Mouse (Mus musculus) embryonic facial prominence, embryonic 12.5 days (tissue): ENCODE measurements around the gene Serping1. TPM values are rescaled to one million over a fixed set of nuclear protein-coding genes. Genes with fewer than 3 reads are reported as not detected.

Experiments
- ATAC-seq: fragments of 200-750 bp; cut with Nextera tagmentation; 2 replicates; pipeline ENCODE4 v1.8.0; 2017; ENCODE audit not compliant: insufficient number of reproducible peaks, insufficient read depth, low FRiP score, low TSS enrichment
- H3K27ac ChIP-seq: fragments of 300-500 bp; sonication (generic); 2 replicates; pipeline ENCODE4 v1.5.1; 2016; ENCODE audit warnings: mild to moderate bottlenecking
- H3K27me3 ChIP-seq: fragments of 300-500 bp; sonication (generic); 2 replicates; pipeline ENCODE4 v1.6.1; 2016; ENCODE audit warnings: mild to moderate bottlenecking, moderate library complexity
- H3K36me3 ChIP-seq: fragments of 300-500 bp; sonication (generic); 2 replicates; pipeline ENCODE4 v1.6.1; 2016; ENCODE audit warnings: mild to moderate bottlenecking
- H3K4me1 ChIP-seq: fragments of 300-500 bp; sonication (generic); 2 replicates; pipeline ENCODE4 v1.6.1; 2016
- H3K4me2 ChIP-seq: fragments of 300-500 bp; sonication (generic); replicated peaks from 2 replicates; pipeline ENCODE4 v1.6.1; 2016; ENCODE audit warnings: mild to moderate bottlenecking, moderate library complexity
- H3K4me3 ChIP-seq: fragments of 300-500 bp; sonication (generic); 2 replicates; pipeline ENCODE4 v1.5.1; 2016; ENCODE audit warnings: mild to moderate bottlenecking
- H3K9ac ChIP-seq: fragments of 300-500 bp; sonication (generic); 2 replicates; pipeline ENCODE4 v1.6.1; 2016; ENCODE audit warnings: mild to moderate bottlenecking, moderate library complexity
- H3K9me3 ChIP-seq: fragments of 300-500 bp; sonication (generic); 2 replicates; pipeline ENCODE4 v1.6.1; 2016; ENCODE audit warnings: mild to moderate bottlenecking, moderate library complexity
- WGBS: fragments of 180-500 bp; shearing (Covaris S2); methylation state at CpG from one replicate; pipeline ENCODE4 v1.1.7; 2016; 5-methylcytosine and 5-hydroxymethylcytosine counted together
- microRNA counts: library from miRNA; unstranded; fragments of <30 nt; microRNA quantifications from one replicate; lab custom pipeline; 2017
- microRNA-seq: library from miRNA; unstranded; fragments of <30 nt; microRNA quantifications from one replicate; pipeline ENCODE4, GENCODE M21; 2017
- polyA plus RNA-seq: library from polyadenylated mRNA; unstranded; fragments of >200 nt; fragmentation: Nextera tagmentation; extraction: Ambion mirVana; gene quantifications from 2 replicates; pipeline ENCODE4 v1.2.1, GENCODE M21; 2016

Serping1 gene
- polyA plus RNA-seq, 1 experiment from 2014 or later, result 24.7 TPM

DNA sequence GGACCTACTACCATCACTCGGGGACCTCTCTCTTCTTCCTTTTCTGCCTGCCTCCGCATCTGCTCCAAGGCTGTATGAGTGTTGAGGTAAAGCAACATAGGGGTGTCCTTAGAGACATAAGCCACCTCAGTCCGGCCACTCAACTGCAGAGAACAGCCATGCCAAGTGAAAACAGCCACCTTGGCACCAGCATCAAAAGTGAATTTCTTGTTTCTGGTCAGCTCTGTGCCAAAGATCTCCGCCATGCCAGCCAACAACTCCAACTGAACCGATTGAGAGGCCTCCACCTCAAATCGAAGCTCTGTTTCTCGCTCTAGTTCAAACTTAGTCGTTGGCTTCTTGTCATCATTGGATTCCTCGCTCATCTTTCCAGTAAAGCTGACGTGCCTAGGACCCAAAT lies 49.5 kb downstream of the Serping1 start:
- Histone ChIP-seq H3K36me3 (peaks cover 32% of the 10 kb centered on the region), H3K4me1 (peaks cover 12% of the 10 kb centered on the region), H3K4me3 (no peak overlapping the region), H3K4me2 (peak overlapping the region; percentile 93), H3K27ac (no peak overlapping the region), H3K27me3 (no peaks in the 10 kb centered on the region), H3K9ac (no peak overlapping the region), H3K9me3 (no peaks in the 10 kb centered on the region)
- ATAC-seq, result no peak
- WGBS, result 91% methylated on average over 10 of the region's 10 CpGs

DNA sequence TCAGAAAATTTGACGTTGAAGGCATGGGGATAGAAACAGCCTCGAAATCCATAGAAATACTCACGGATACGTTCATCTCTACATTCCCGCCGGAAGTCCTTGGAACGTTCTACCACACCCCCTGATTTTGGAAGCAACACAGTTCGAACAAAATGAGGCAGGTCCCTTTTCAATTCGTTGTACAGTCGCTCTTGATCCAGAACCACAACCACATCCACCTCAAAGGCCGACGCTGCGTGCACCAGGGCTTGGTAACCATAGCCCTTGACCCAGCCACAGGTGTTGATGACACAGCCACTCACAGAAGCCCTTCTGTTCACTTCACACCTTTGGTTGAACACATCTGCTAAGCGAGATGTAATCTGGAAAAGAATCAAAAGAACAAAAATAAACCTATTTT lies 51.4 kb downstream of the Serping1 start:
- Histone ChIP-seq H3K9ac (no peak overlapping the region), H3K27ac (no peak overlapping the region), H3K36me3 (peaks cover 32% of the 10 kb centered on the region), H3K9me3 (no peaks in the 10 kb centered on the region), H3K4me2 (no peak overlapping the region), H3K27me3 (no peaks in the 10 kb centered on the region), H3K4me3 (no peak overlapping the region), H3K4me1 (peaks cover 12% of the 10 kb centered on the region)
- no peak for ATAC-seq
- 94% methylated on average over 14 of the region's 14 CpGs for WGBS

DNA sequence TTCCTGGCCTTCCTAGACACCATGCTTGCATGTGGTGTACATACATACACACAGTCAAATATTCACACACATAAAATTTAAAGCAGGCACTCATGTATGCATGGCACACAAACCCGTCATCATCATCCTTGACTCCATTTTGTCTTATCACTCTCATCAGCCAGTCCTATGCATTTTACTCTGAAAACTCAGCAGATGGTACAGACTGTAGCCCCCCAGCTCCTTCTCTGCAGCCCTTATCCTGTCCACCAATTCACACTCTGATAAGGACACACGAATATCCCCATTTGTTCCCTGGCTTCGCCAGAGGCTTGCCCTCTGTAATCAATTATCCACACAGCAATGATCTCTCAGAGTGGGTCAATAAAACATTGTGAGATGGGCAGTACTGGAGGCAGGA lies 54.1 kb downstream of the Serping1 start:
- no peaks in the 10 kb centered on the region for H3K27me3 ChIP-seq
- H3K4me2 ChIP-seq, result no peak overlapping the region
- H3K4me3 ChIP-seq, result no peak overlapping the region
- WGBS, result 71% methylated on average over 3 of the region's 3 CpGs
- H3K36me3 ChIP-seq, result peaks cover 32% of the 10 kb centered on the region
- no peaks in the 10 kb centered on the region for H3K9me3 ChIP-seq
- no peak overlapping the region for H3K9ac ChIP-seq
- no peak overlapping the region for H3K27ac ChIP-seq
- no peak for ATAC-seq
- H3K4me1 ChIP-seq, result peaks cover 7% of the 10 kb centered on the region

- Histone ChIP-seq H3K4me1 (peaks cover 3% of the 10 kb centered on the region), H3K36me3 (peaks cover 32% of the 10 kb centered on the region), H3K27ac (no peak overlapping the region), H3K27me3 (no peaks in the 10 kb centered on the region), H3K4me3 (no peak overlapping the region), H3K9me3 (no peaks in the 10 kb centered on the region), H3K4me2 (no peak overlapping the region), H3K9ac (no peak overlapping the region)
- 95% methylated on average over 2 of the region's 2 CpGs for WGBS
- no peak for ATAC-seq
Measured at GRCm38 (mm10) chr2:84720718-84721117, 54.5 kb downstream of the Serping1 start.

- Histone ChIP-seq H3K9ac (no peak overlapping the region), H3K27me3 (no peaks in the 10 kb centered on the region), H3K27ac (no peak overlapping the region), H3K4me2 (no peak overlapping the region), H3K4me3 (no peak overlapping the region), H3K9me3 (no peaks in the 10 kb centered on the region), H3K36me3 (peaks cover 10% of the 10 kb centered on the region; the same call in 1 of the 2 replicates), H3K4me1 (peaks cover 10% of the 10 kb centered on the region)
- ATAC-seq, result no peak
- 89% methylated on average over 4 of the region's 4 CpGs for WGBS
Measured at GRCm38 (mm10) chr2:84717357-84717756, 57.9 kb downstream of the Serping1 start.

DNA sequence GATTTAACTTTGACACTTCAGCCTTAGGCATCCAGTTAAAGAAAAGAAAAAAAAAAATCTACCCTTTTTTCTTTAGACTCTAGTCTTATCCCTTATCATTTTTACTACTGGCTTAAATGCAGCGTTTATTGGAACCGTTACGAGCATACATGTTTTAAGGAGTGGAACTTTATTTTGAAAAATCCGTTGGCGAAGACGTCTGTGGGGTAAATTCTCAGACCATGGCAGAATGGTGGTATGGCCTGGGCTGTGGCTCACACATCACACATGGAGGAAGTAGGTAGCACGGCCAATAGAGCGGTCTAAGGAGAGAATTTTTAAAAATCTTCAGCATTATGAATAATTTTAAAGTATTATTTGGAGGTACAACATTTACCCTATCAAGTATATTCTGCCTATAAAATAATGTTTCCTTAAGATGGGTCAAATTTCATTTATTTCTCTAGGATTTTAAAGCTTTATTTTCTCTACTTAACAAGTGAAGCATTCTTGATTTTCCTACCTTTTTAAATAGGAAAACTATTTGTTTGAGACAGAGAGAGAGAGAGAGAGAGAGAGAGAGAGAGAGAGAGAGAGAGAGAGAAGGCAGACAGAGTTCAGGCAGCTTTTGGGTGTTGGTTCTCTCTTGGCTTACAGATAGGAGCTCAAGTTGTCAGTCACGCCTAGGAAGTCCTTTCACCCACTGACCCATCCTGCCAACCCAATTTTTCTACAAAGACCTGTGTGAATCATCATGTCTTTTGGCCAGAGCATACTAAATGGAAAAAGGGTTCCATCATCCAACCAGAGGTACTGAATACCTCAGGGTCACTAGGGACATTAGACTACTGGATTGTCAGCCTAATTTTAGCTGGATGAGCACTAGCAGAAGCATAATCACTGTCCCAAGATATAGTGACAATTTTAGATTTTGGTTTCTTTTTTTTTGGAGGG lies 58.6 kb downstream of the Serping1 start:
- ATAC-seq, result no peak

GRCm38 (mm10) chr2:84715562-84716361 lies 59.5 kb downstream of the Serping1 start:
- peaks cover 10% of the 10 kb centered on the region for H3K4me1 ChIP-seq
- H3K9me3 ChIP-seq, result no peaks in the 10 kb centered on the region
- H3K27ac ChIP-seq, result peak overlapping the region; percentile 96
- H3K36me3 ChIP-seq, result peaks cover 3% of the 10 kb centered on the region
- H3K4me3 ChIP-seq, result peak overlapping the region; percentile 96
- H3K9ac ChIP-seq, result peak overlapping the region; percentile 46
- H3K4me2 ChIP-seq, result peak overlapping the region; percentile 59
- under 1% methylated on average over 33 of the region's 33 CpGs for WGBS
- peak; percentile 96 for ATAC-seq
- no peaks in the 10 kb centered on the region for H3K27me3 ChIP-seq

More for the DNA sequence above, 58.6 kb downstream of the Serping1 start:
- no peaks in the 10 kb centered on the region for H3K9me3 ChIP-seq
- peaks cover 7% of the 10 kb centered on the region; the same call in 1 of the 2 replicates for H3K36me3 ChIP-seq
- H3K4me1 ChIP-seq, result peaks cover 10% of the 10 kb centered on the region
- WGBS, result 34% methylated on average over 9 of the region's 9 CpGs
- peak overlapping the region; percentile 59 for H3K4me2 ChIP-seq
- peak overlapping the region; percentile 96 for H3K4me3 ChIP-seq
- peak overlapping the region; percentile 46 for H3K9ac ChIP-seq
- no peaks in the 10 kb centered on the region for H3K27me3 ChIP-seq
- no peak overlapping the region for H3K27ac ChIP-seq

MicroRNAs encoded within 50 kb of the gene (microRNA counts, 519-probe panel; counts per million panel counts)
- microRNA mmu-miR-130a (lab: Ali Mortazavi, UCI), result 7,262 counts per million, percentile 98 among the panel's probes with 10 or more counts

Small RNAs within 50 kb of the gene (microRNA-seq; reads per million reads assigned to microRNA genes)
- 35,334 reads per million, percentile 99 among the genes with 10 or more reads in this experiment for gene Mir130a

Other genes with a start within 250 kb of the Serping1 start
- gene Ctnnd1, start 124.7 kb downstream of the Serping1 start, polyA plus RNA-seq, result 45.5 and 49.0 TPM in 2 replicates
- 0.36 and 0.47 TPM in 2 replicates for gene Btbd18, start 116.4 kb downstream of the Serping1 start, polyA plus RNA-seq
- gene Selenoh, start 104.7 kb downstream of the Serping1 start, polyA plus RNA-seq, result 348 and 377 TPM in 2 replicates
- gene Gm28635, start 97.4 kb downstream of the Serping1 start, polyA plus RNA-seq, result not detected in 2 replicates
- gene Med19, start 97.0 kb downstream of the Serping1 start, polyA plus RNA-seq, result 38.0 and 40.7 TPM in 2 replicates
- 118 and 122 TPM in 2 replicates for gene Tmx2, start 96.3 kb downstream of the Serping1 start, polyA plus RNA-seq
- gene Zdhhc5, start 60.3 kb downstream of the Serping1 start, polyA plus RNA-seq, result 31.2 and 33.9 TPM in 2 replicates
- gene Clp1, start 48.1 kb downstream of the Serping1 start, polyA plus RNA-seq, result 41.9 and 43.8 TPM in 2 replicates
- gene Ypel4, start 41.4 kb downstream of the Serping1 start, polyA plus RNA-seq, result 12.3 and 13.7 TPM in 2 replicates
- 13.0 and 13.9 TPM in 2 replicates for gene Gm19426, start 31.8 kb downstream of the Serping1 start, polyA plus RNA-seq
- 32.9 and 33.5 TPM in 2 replicates for gene Ube2l6, start 23.4 kb upstream of the Serping1 start, polyA plus RNA-seq
- gene Smtnl1, start 47.2 kb upstream of the Serping1 start, polyA plus RNA-seq, result 0.13 and 0.23 TPM in 2 replicates
- 39.4 and 41.3 TPM in 2 replicates for gene Timm10, start 51.6 kb upstream of the Serping1 start, polyA plus RNA-seq
- gene Slc43a1, start 63.4 kb upstream of the Serping1 start, polyA plus RNA-seq, result 19.0 and 19.6 TPM in 2 replicates
- 5.2 and 5.4 TPM in 2 replicates for gene Rtn4rl2, start 111.3 kb upstream of the Serping1 start, polyA plus RNA-seq
- gene Slc43a3, start 161.1 kb upstream of the Serping1 start, polyA plus RNA-seq, result 30.4 and 35.9 TPM in 2 replicates
- 0.60 and 0.93 TPM in 2 replicates for gene Prg2, start 205.0 kb upstream of the Serping1 start, polyA plus RNA-seq
- not detected in 2 replicates for gene Prg3, start 212.8 kb upstream of the Serping1 start, polyA plus RNA-seq